Mouse (Mus musculus): ENCODE measurements around the gene Wnt4.

GRCm38 (mm10) chr4:137342816-137343215 is 65.5 kb downstream of the Wnt4 start:
- TF ChIP-seq CTCF (IDR thresholded peaks at IDR 0.05; ENCODE audit: insufficient read depth, low read length) (no peak), POLR2A (IDR thresholded peaks at IDR 0.05; ENCODE audit: borderline replicate concordance, extremely low read depth, low read depth, low read length) (no peak)
